Mouse (Mus musculus): ENCODE data around the gene Cep57. TPM values are rescaled to one million over a fixed set of nuclear protein-coding genes. Genes with fewer than 3 reads are reported as not detected.

Cep57 gene
- polyA plus RNA-seq, 1 experiment from 2014 or later, result 54.2 TPM

DNA sequence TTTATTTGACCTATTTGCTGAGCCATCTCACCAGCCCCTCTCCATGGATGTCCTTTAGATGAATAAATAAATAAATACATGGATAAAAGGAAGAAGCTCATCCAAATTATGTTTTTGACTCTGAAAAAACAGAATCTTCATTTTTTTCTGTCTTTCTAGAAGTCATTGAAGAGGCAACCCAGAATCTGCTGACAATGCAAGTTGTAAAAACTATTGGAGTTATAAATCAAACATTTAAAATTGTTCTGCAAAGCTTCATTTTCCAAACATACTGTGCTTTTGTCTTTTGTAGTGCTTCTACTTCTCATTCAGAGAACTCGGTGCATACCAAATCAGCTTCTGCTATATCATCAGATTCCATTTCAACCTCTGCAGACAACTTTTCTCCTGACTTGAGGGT, 44.9 kb downstream of the Cep57 start:
- H3K4me3 ChIP-seq, result no peak overlapping the region
- H3K36me3 ChIP-seq, result peaks cover 20% of the 10 kb centered on the region
- H3K27ac ChIP-seq, result no peak overlapping the region
- no peaks in the 10 kb centered on the region for H3K27me3 ChIP-seq (replicated peaks)
- no peak overlapping the region for H3K4me2 ChIP-seq (replicated peaks)
- 93% methylated on average over 1 of the region's 1 CpGs for WGBS
- ATAC-seq (ENCODE audit: low FRiP score, low read depth), result no peak
- no peaks in the 10 kb centered on the region for H3K9me3 ChIP-seq
- H3K4me1 ChIP-seq, result no peaks in the 10 kb centered on the region
- H3K9ac ChIP-seq, result no peak overlapping the region

DNA sequence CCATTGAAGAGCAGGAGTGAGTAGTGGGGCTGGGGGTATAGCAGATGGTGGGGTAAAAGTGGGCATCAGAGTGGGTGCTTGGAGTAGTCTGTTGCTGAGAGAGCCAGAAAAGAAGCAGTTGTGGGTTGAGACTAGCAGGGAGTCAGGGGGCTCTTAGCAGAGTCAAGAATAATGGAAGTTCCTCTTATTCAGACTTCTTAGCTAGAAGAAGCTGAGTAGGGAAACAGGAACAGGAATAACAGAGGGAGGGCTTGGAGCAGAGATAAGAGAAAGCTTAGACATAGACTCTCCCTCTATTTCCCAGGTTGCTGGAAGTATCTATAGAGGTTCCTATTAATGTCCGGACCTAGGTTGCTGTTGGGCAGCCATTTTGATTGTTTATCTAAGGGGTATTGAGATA, 52.2 kb downstream of the Cep57 start:
- WGBS, result 97% methylated on average over 1 of the region's 1 CpGs
- ATAC-seq (ENCODE audit: low FRiP score, low read depth), result no peak
- Histone ChIP-seq H3K4me3 (no peak overlapping the region), H3K27me3 (replicated peaks) (no peaks in the 10 kb centered on the region), H3K36me3 (no peaks in the 10 kb centered on the region), H3K9me3 (no peaks in the 10 kb centered on the region), H3K9ac (no peak overlapping the region), H3K4me1 (no peaks in the 10 kb centered on the region), H3K27ac (no peak overlapping the region), H3K4me2 (replicated peaks) (no peak overlapping the region)

DNA sequence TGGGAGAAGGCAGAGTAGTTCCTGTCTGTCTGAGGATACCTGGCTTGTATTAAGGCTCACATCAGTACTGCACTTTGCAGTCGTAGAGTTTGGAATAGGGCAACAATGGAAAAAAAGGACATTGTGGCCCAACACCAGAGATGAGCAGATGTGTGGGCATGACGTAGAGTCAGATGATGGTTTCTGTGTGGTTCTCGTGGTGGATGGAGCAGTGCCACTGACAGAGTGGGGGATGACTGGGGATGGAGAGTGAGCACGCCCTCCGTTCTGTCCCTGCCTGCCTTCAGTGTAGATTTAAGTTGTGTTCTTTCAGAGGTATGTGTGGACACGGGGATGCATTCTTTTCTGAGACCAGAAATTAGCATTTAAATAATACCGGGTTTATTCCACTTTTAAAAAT, 60.3 kb downstream of the Cep57 start:
- no peak overlapping the region for H3K4me2 ChIP-seq (replicated peaks)
- H3K9ac ChIP-seq, result no peak overlapping the region
- no peak overlapping the region for H3K4me3 ChIP-seq
- no peaks in the 10 kb centered on the region for H3K4me1 ChIP-seq
- no peak overlapping the region for H3K27ac ChIP-seq
- 83% methylated on average over 7 of the region's 7 CpGs for WGBS
- H3K27me3 ChIP-seq (replicated peaks), result no peaks in the 10 kb centered on the region
- ATAC-seq (ENCODE audit: low FRiP score, low read depth), result no peak
- no peaks in the 10 kb centered on the region for H3K9me3 ChIP-seq
- no peaks in the 10 kb centered on the region for H3K36me3 ChIP-seq

DNA sequence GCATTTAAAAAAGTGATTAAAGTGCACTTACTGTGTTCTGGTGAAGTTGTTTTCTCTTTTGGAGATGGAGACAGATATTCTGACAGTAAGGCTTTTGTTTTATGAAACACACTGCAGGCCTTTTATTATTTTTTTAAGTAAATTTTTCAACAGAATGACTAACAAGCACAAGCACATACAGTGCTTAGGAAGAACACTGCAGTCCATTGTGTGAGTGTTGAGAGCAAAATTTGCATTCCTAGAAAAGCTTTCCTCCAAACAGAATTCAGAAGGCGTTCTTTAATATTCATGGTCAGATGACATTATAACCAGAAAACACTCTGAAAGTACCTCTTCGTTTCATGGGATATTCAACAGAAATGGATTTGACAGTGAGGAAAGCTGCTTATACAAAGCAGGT, 61.3 kb downstream of the Cep57 start:
- no peak for ATAC-seq (ENCODE audit: low FRiP score, low read depth)
- H3K27me3 ChIP-seq (replicated peaks), result no peaks in the 10 kb centered on the region
- H3K9ac ChIP-seq, result no peak overlapping the region
- no peaks in the 10 kb centered on the region for H3K9me3 ChIP-seq
- H3K4me2 ChIP-seq (replicated peaks), result no peak overlapping the region
- WGBS, result 76% methylated on average over 2 of the region's 2 CpGs
- H3K27ac ChIP-seq, result no peak overlapping the region
- no peaks in the 10 kb centered on the region for H3K4me1 ChIP-seq
- no peaks in the 10 kb centered on the region for H3K36me3 ChIP-seq
- no peak overlapping the region for H3K4me3 ChIP-seq

DNA sequence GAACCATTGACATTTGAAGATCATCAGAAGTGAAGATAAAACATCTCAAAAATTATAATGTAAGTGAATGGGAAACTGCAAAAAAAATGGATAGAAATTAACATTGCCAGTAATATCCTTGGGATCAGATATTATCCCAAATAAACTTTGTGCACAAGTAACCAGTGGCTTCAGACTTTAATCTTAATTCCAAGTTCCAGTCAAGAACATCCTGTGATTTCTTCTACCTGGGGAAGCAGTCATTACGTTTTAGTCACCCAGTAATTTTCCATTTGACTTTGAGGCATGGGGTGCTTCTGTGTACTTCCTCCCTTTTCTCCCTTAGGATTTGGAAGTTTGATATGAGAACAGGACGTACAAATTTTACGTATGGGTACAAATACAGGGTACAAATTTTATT, 66.5 kb downstream of the Cep57 start:
- no peaks in the 10 kb centered on the region for H3K9me3 ChIP-seq
- H3K27me3 ChIP-seq (replicated peaks), result no peaks in the 10 kb centered on the region
- ATAC-seq (ENCODE audit: low FRiP score, low read depth), result no peak
- H3K4me1 ChIP-seq, result no peaks in the 10 kb centered on the region
- H3K27ac ChIP-seq, result no peak overlapping the region
- H3K9ac ChIP-seq, result no peak overlapping the region
- H3K4me2 ChIP-seq (replicated peaks), result no peak overlapping the region
- 95% methylated on average over 3 of the region's 3 CpGs for WGBS
- H3K36me3 ChIP-seq, result no peaks in the 10 kb centered on the region
- no peak overlapping the region for H3K4me3 ChIP-seq

Other genes starting within 250 kb of the Cep57 start
- 65.7 and 70.2 TPM in 2 replicates for gene Mtmr2, start 78.7 kb downstream of the Cep57 start, polyA plus RNA-seq (2016; fragmentation: Nextera tagmentation; extraction: Ambion mirVana)
- 32.5 and 34.5 TPM in 2 replicates for gene Fam76b, start 609 bp upstream of the Cep57 start, polyA plus RNA-seq (2016; fragmentation: Nextera tagmentation; extraction: Ambion mirVana)

All from neural tube, embryonic 12.5 days (tissue).